8 mouse cellular contexts compared by ENCODE assay signal in the genomic region with DNA sequence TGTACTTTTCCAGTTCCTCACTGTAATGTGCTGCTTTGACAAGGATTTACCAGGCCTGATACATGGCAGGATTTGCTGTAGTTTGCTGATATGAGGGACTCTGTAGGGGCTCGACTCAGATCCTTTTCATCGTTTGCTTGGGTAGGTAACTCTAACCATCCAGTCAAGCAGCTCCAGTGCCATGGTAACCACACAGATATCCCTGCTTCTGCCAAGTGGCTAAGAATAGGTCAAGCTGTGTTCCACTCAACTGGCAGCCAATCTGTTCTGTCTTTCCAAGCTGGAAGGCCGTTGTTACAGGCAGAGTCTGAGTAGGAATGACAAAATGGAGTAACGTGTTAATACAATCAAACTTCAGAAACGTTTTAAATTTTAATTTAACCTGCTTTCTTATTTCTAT.
DNase-seq lines count a peak whose midpoint lies in the region.

No protein-coding gene starts in this region.

- peak; percentile 27 to 40 for DNase-seq in gastrocnemius, adult 8-10 months (ENCODE audit: low spot score in 2 of 2)
- DNase-seq in gastrocnemius, postnatal 10 days, result no peak
- peak; percentile 78 for DNase-seq in brain, adult 2 months (ENCODE audit: low read depth, low spot score)
- DNase-seq in gastrocnemius, postnatal 14 days, result peak; percentile 34
- peak; percentile 4 to 15 for DNase-seq in layer of hippocampus, postnatal 36 days
- DNase-seq in adrenal gland, postnatal 14 days, result no peak
- no peak for DNase-seq in adrenal gland, adult 2 months
- no peak for DNase-seq in kidney, adult 8-10 months

- intact Hi-C loops in gastrocnemius, postnatal 14 days (cut with DNase I; ENCODE audit: low total_unique reads), result no loop called here

Comparison
In these comparisons a context has a peak if more than half of its experiments do, and no peak if none do; other contexts are left out.
1. DNase-seq: peak in gastrocnemius, adult 8-10 months (2 of 2), brain, adult 2 months (single experiment), gastrocnemius, postnatal 14 days (single experiment) and layer of hippocampus, postnatal 36 days (2 of 2); none in gastrocnemius, postnatal 10 days (single experiment), adrenal gland, postnatal 14 days (single experiment), adrenal gland, adult 2 months (single experiment) and kidney, adult 8-10 months (0 of 2).